Mouse (Mus musculus) small intestine, adult 2 months (tissue): ENCODE measurements around the gene Clta. TPM values are rescaled to one million over a fixed set of nuclear protein-coding genes. Genes with fewer than 3 reads are reported as not detected.

Experiments
- H3K27ac ChIP-seq: fragments of 200-500 bp; 2 replicates; pipeline ENCODE4 v1.5.1; 2012; ENCODE audit warnings: low read depth, low read length, control low read depth, inconsistent platforms; ENCODE audit not compliant: insufficient read depth
- H3K27me3 ChIP-seq: fragments of 200-500 bp; 2 replicates; pipeline ENCODE4 v1.6.1; 2012; ENCODE audit warnings: mild to moderate bottlenecking, moderate library complexity, low read length, inconsistent platforms; ENCODE audit not compliant: control insufficient read depth, insufficient read depth
- H3K36me3 ChIP-seq: fragments of 200-500 bp; 2 replicates; pipeline ENCODE4 v1.6.1; 2012; ENCODE audit warnings: mild to moderate bottlenecking, low read length, control low read depth, inconsistent platforms; ENCODE audit not compliant: control insufficient read depth, insufficient read depth
- H3K4me1 ChIP-seq: fragments of 200-500 bp; 2 replicates; pipeline ENCODE4 v1.6.1; 2012; ENCODE audit warnings: low read length, inconsistent platforms, mixed read lengths; ENCODE audit not compliant: control insufficient read depth, insufficient read depth, insufficient read length
- H3K4me3 ChIP-seq: fragments of 200-500 bp; 2 replicates; pipeline ENCODE4 v1.5.1; 2012; ENCODE audit warnings: low read depth, mild to moderate bottlenecking, control low read depth, inconsistent platforms, low read length, moderate library complexity
- CTCF ChIP-seq: fragments of 200-500 bp; IDR thresholded peaks from 2 replicates; pipeline ENCODE4 v1.5.1; 2012; ENCODE audit warnings: low read depth, mild to moderate bottlenecking, control low read depth, inconsistent platforms, low read length, moderate library complexity, mixed read lengths; ENCODE audit not compliant: insufficient replicate concordance, insufficient read length; ENCODE audit errors: extremely low read depth
- POLR2A ChIP-seq: fragments of 200-500 bp; IDR thresholded peaks from 2 replicates; pipeline ENCODE4 v1.6.1; 2012; ENCODE audit warnings: low read depth, mild to moderate bottlenecking, control low read depth, inconsistent platforms, low read length, moderate library complexity
- WGBS: fragments of 180-500 bp; shearing (Covaris S2); methylation state at CpG from one replicate; pipeline ENCODE4 v1.1.7; 2018; 5-methylcytosine and 5-hydroxymethylcytosine counted together
- polyA plus RNA-seq: library from polyadenylated mRNA; depleted of rRNA; stranded (reverse); fragments of >200 nt; gene quantifications from 2 replicates; pipeline ENCODE4 v1.2.3, GENCODE M21; 2012

Clta gene
- polyA plus RNA-seq, 1 experiment = 280 TPM

- TF ChIP-seq POLR2A = no peak
- TF ChIP-seq CTCF = no peak
- Histone ChIP-seq H3K27me3 (no peaks in the 10 kb centered on the region), H3K27ac (peak overlapping the region; percentile 39), H3K4me1 (peaks cover 35% of the 10 kb centered on the region), H3K36me3 (no peaks in the 10 kb centered on the region), H3K4me3 (no peak overlapping the region)
- 31% methylated on average over 4 of the region's 4 CpGs for WGBS
Observed at GRCm38 (mm10) chr4:43964951-43965684, 39.1 kb upstream of the Clta start.

- H3K4me1 ChIP-seq = peaks cover 31% of the 10 kb centered on the region
- 69% methylated on average over 7 of the region's 7 CpGs for WGBS
- H3K27me3 ChIP-seq = no peaks in the 10 kb centered on the region
- peaks cover under 1% of the 10 kb centered on the region; the same call in 1 of the 2 replicates for H3K36me3 ChIP-seq
- no peak overlapping the region for H3K4me3 ChIP-seq
- TF ChIP-seq CTCF (no peak), POLR2A (no peak)
- H3K27ac ChIP-seq = peak overlapping the region; percentile 39
Observed at GRCm38 (mm10) chr4:43965856-43966535, 38.3 kb upstream of the Clta start.

GRCm38 (mm10) chr4:43968650-43969049, 35.6 kb upstream of the Clta start:
- Histone ChIP-seq H3K4me1 (peaks cover 38% of the 10 kb centered on the region), H3K36me3 (peaks cover 1% of the 10 kb centered on the region; the same call in 1 of the 2 replicates), H3K27ac (no peak overlapping the region), H3K4me3 (no peak overlapping the region), H3K27me3 (no peaks in the 10 kb centered on the region)
- no peak for TF ChIP-seq POLR2A
- TF ChIP-seq CTCF = no peak
- 81% methylated on average over 13 of the region's 13 CpGs for WGBS

GRCm38 (mm10) chr4:43969373-43969772, 34.9 kb upstream of the Clta start:
- Histone ChIP-seq H3K4me3 (no peak overlapping the region), H3K27me3 (no peaks in the 10 kb centered on the region), H3K27ac (no peak overlapping the region), H3K36me3 (peaks cover 1% of the 10 kb centered on the region; the same call in 1 of the 2 replicates), H3K4me1 (peaks cover 33% of the 10 kb centered on the region)
- 62% methylated on average over 4 of the region's 4 CpGs for WGBS
- TF ChIP-seq CTCF (no peak), POLR2A (no peak)

- no peak overlapping the region for H3K27ac ChIP-seq
- H3K36me3 ChIP-seq = peaks cover 1% of the 10 kb centered on the region; the same call in 1 of the 2 replicates
- 89% methylated on average over 20 of the region's 20 CpGs for WGBS
- no peak for TF ChIP-seq POLR2A
- TF ChIP-seq CTCF = no peak
- no peak overlapping the region for H3K4me3 ChIP-seq
- H3K4me1 ChIP-seq = peaks cover 23% of the 10 kb centered on the region
- H3K27me3 ChIP-seq = no peaks in the 10 kb centered on the region
Observed at GRCm38 (mm10) chr4:43970393-43971330, 33.6 kb upstream of the Clta start.

GRCm38 (mm10) chr4:43971541-43972136, 32.6 kb upstream of the Clta start:
- no peak overlapping the region for H3K4me3 ChIP-seq
- no peaks in the 10 kb centered on the region for H3K27me3 ChIP-seq
- WGBS = 74% methylated on average over 9 of the region's 9 CpGs
- TF ChIP-seq CTCF = no peak
- no peak for TF ChIP-seq POLR2A
- H3K27ac ChIP-seq = peak overlapping the region; percentile 23; the same call in 1 of the 2 replicates
- peaks cover 1% of the 10 kb centered on the region; the same call in 1 of the 2 replicates for H3K36me3 ChIP-seq
- peaks cover 13% of the 10 kb centered on the region; the same call in 1 of the 2 replicates for H3K4me1 ChIP-seq
